Mouse (Mus musculus) liver, postnatal 0 days (tissue): ENCODE measurements around the gene Slc22a12. TPM values are rescaled to one million over a fixed set of nuclear protein-coding genes. Genes with fewer than 3 reads are reported as not detected.
A peak's percentile ranks its signal among the peaks of the same experiment; 100 is the strongest.

Experiments used
- ATAC-seq: fragments of 200-750 bp; cut with Nextera tagmentation; 2 replicates; pipeline ENCODE4 v1.8.0; 2017; ENCODE audit warnings: mild to moderate bottlenecking, moderate library complexity
- DNase-seq: peaks from one replicate; pipeline ENCODE4 v3.0.0-alpha.2; 2016
- H3K27ac ChIP-seq: fragments of 300-500 bp; sonication (generic); 2 replicates; pipeline ENCODE4 v1.5.1; 2014; ENCODE audit warnings: antibody characterized with exemption, moderate library complexity, mild to moderate bottlenecking, low read depth
- H3K27me3 ChIP-seq: fragments of 300-500 bp; sonication (generic); 2 replicates; pipeline ENCODE4 v1.6.1; 2014; ENCODE audit warnings: low read length, control low read depth, mixed read lengths; ENCODE audit not compliant: insufficient read depth
- H3K36me3 ChIP-seq: fragments of 300-500 bp; sonication (generic); replicated peaks from 2 replicates; pipeline ENCODE4 v1.6.1; 2014; ENCODE audit warnings: mild to moderate bottlenecking, control low read depth, low read length, moderate library complexity, mixed read lengths; ENCODE audit not compliant: insufficient read depth
- H3K4me1 ChIP-seq: fragments of 300-500 bp; sonication (generic); 2 replicates; pipeline ENCODE4 v1.6.1; 2014; ENCODE audit warnings: antibody characterized with exemption, mild to moderate bottlenecking, control low read depth; ENCODE audit not compliant: insufficient read depth
- H3K4me2 ChIP-seq: fragments of 300-500 bp; sonication (generic); 2 replicates; pipeline ENCODE4 v1.6.1; 2014; ENCODE audit warnings: low read depth, mild to moderate bottlenecking, low read length, moderate library complexity, mixed read lengths
- H3K4me3 ChIP-seq: fragments of 300-500 bp; sonication (generic); 2 replicates; pipeline ENCODE4 v1.5.1; 2014; ENCODE audit warnings: low read depth, low read length
- H3K9ac ChIP-seq: fragments of 300-500 bp; sonication (generic); replicated peaks from 2 replicates; pipeline ENCODE4 v1.6.1; 2014; ENCODE audit warnings: mild to moderate bottlenecking, moderate library complexity
- H3K9me3 ChIP-seq: fragments of 300-500 bp; sonication (generic); 2 replicates; pipeline ENCODE4 v1.6.1; 2016; ENCODE audit warnings: mild to moderate bottlenecking, control low read depth, low read length, mixed read lengths
- CTCF ChIP-seq: sonication (generic); IDR thresholded peaks from 2 replicates; pipeline ENCODE4 v1.5.1; 2016; ENCODE audit warnings: antibody characterized with exemption, low read depth
- EP300 ChIP-seq: IDR thresholded peaks from 2 replicates; pipeline ENCODE4 v1.6.1; 2016; ENCODE audit warnings: antibody characterized with exemption, low read depth, mild to moderate bottlenecking
- WGBS: fragments of 180-500 bp; shearing (Covaris S2); extraction: QIAGEN DNeasy Blood & Tissue Kit; methylation state at CpG from one replicate; pipeline ENCODE4 v1.1.7; 2014; ENCODE audit not compliant: insufficient replicate concordance; 5-methylcytosine and 5-hydroxymethylcytosine counted together
- microRNA-seq: library from miRNA; unstranded; fragments of <30 nt; microRNA quantifications from one replicate; pipeline ENCODE4, GENCODE M21; 2016
- polyA plus RNA-seq: library from polyadenylated mRNA; unstranded; fragments of >200 nt; fragmentation: Nextera tagmentation; extraction: Ambion mirVana; gene quantifications from 2 replicates; pipeline ENCODE4 v1.2.1, GENCODE M21; 2015

Slc22a12 gene
- polyA plus RNA-seq, 1 experiment from 2014 or later = not detected

DNA sequence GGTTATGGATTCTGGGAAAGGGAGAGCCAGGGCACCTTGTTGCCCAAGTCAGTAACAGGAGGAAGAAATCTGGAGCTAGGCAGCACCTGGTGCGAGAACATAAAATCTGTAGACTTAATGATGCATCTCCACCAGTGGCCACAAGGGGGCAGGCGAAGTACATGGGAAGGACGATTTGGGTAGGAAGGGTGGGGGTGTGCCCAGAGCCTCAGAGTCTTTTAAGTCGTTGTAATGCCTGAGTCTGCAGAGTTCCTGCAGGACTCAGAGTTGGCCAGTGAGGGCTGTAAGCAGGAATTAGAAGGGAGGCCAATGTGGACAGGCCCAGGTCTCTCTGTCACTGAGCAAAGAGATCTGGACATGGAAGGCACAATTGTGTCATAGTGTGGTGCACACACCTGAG, 53.8 kb downstream of the Slc22a12 start:
- WGBS = 1% methylated on average over 4 of the region's 4 CpGs
- Histone ChIP-seq H3K27me3 (peaks cover 29% of the 10 kb centered on the region), H3K4me1 (no peaks in the 10 kb centered on the region), H3K9me3 (no peaks in the 10 kb centered on the region), H3K36me3 (no peaks in the 10 kb centered on the region), H3K27ac (no peak overlapping the region), H3K4me3 (no peak overlapping the region), H3K9ac (no peak overlapping the region), H3K4me2 (no peak overlapping the region)
- DNase-seq (peak; percentile 86), ATAC-seq (peak; percentile 35; the same call in 1 of the 2 replicates)
- TF ChIP-seq CTCF = peak; percentile 99
- TF ChIP-seq EP300 = no peak

Small RNAs within 50 kb of the gene (microRNA-seq; reads per million reads assigned to microRNA genes)
- gene Gm26460 = not detected

Other genes starting within 250 kb of the Slc22a12 start
- gene Cdc42bpg, start 236.6 kb downstream of the Slc22a12 start, polyA plus RNA-seq = 0.27 and 0.35 TPM in 2 replicates
- 10.0 and 11.1 TPM in 2 replicates for gene Men1, start 208.1 kb downstream of the Slc22a12 start, polyA plus RNA-seq
- gene Map4k2, start 201.9 kb downstream of the Slc22a12 start, polyA plus RNA-seq = 5.6 and 5.7 TPM in 2 replicates
- 34.6 and 35.7 TPM in 2 replicates for gene Sf1, start 179.3 kb downstream of the Slc22a12 start, polyA plus RNA-seq
- 2.5 and 8.9 TPM in 2 replicates for gene Pygm, start 158.6 kb downstream of the Slc22a12 start, polyA plus RNA-seq
- 90.7 and 93.5 TPM in 2 replicates for gene Rasgrp2, start 143.7 kb downstream of the Slc22a12 start, polyA plus RNA-seq
- 0.96 and 0.97 TPM in 2 replicates for gene Nrxn2, start 124.3 kb downstream of the Slc22a12 start, polyA plus RNA-seq